Mouse (Mus musculus) cerebellum, postnatal 10 days (tissue): ENCODE measurements at regions not wholly inside any gene's neighbourhood (a gene's known extent, or its start where the extent isn't known, plus 50 kb on each side); places are given as distances from the start of the nearest gene placed in this dataset.
A peak's percentile ranks its signal among the peaks of the same experiment; 100 is the strongest.

Experiments
- DNase-seq, 2 experiments: peaks; one replicate each; pipeline ENCODE4 v3.0.0; 2021; ENCODE audit warnings: mixed read lengths in 2 of 2

- no peak for DNase-seq
Measured at GRCm38 (mm10) chrX:23499320-23499719, 134.4 kb upstream of the Klhl13 start.

GRCm38 (mm10) chrX:23495199-23495598 is 130.3 kb upstream of the Klhl13 start:
- DNase-seq, result no peak

- DNase-seq, result no peak
Measured at GRCm38 (mm10) chrX:23476868-23477267, 112.0 kb upstream of the Klhl13 start.

GRCm38 (mm10) chrX:23466031-23466430 is 101.1 kb upstream of the Klhl13 start:
- peak; percentile 5 to 15 for DNase-seq

- peak in 1 of 2 experiments; percentile 1 for DNase-seq
Measured at GRCm38 (mm10) chrX:23453616-23454015, 88.7 kb upstream of the Klhl13 start.

- DNase-seq, result peak in 1 of 2 experiments; percentile 1
Measured at GRCm38 (mm10) chrX:23422746-23423145, 57.9 kb upstream of the Klhl13 start.

- DNase-seq, result no peak
Measured at GRCm38 (mm10) chrX:23417525-23417924, 52.6 kb upstream of the Klhl13 start.
